Mouse (Mus musculus) right cerebral cortex, adult 2 months (tissue): Measurements from ENCODE around the gene Ppp2ca.

Source experiments
- DNase-seq, 2 experiments: peaks; one replicate each; pipeline ENCODE4 v3.0.0; 2021 to 2022; ENCODE audit warnings: low spot score in 2 of 2

Ppp2ca gene

GRCm38 (mm10) chr11:52098398-52098946 is at the start of gene Ppp2ca:
Gene Ppp2ca, plus strand, starts transcription at chr11:52098681.
- DNase-seq = peak; percentile 98

GRCm38 (mm10) chr11:52053371-52053770 is 45.1 kb upstream of the Ppp2ca start:
- no peak for DNase-seq

DNA sequence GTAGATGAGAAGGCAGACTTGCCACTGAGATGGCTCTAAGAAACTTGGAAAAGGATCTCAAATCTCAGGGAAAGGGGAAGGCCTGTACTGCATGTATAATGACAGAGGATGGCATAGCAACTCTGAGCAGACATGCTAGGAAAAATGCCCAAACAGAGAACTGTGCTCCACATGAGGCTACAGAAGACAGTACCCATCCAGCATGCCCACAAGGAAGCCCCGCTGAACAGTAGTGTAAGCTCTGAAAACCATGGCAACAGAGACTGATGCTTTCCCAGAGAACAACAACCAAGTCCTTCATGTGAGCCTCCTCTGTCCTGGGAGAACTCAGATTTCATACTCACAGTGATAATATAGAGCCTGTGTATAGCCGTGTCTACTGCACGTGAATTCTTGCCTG is 43.8 kb upstream of the Ppp2ca start:
- DNase-seq = no peak

DNA sequence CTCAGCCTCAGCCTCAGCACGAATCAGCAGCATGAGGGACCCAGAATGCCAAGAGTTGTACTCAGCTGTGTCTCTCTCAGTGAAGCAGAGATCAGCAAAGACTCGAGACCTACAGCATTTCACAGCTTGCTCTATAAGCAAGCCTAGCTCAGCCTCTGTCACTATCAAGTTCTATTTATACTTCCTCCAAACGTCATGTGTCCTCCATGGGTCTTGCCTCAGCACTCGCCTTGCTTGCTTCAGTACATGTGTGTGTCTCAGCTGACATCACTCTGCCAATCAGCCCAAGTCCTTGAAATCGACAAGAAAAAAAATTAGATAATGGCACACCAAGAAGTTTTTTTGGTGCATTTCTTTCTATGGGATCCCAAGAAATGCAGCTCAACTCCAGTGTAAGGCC is 42.3 kb upstream of the Ppp2ca start:
- DNase-seq = no peak

DNA sequence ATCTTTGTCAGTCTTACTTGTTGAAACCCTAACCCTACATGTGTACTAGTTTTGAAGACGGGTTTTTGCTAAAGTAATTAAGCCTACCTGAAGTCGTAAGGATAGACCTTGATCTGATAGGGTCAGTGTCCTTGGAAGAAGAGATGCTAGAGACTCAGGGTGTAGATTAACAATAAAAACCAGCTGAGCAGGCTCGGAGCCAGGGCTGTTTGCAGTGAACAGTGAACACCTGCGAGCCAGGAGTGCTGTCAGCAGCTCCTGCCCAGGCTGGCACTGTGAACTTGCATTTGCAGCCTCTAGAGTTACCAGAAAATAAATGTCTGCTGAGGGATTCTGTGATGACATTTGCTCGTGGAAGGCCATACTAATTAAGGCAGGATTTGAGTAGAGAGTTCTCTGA is 39.5 kb upstream of the Ppp2ca start:
- no peak for DNase-seq

DNA sequence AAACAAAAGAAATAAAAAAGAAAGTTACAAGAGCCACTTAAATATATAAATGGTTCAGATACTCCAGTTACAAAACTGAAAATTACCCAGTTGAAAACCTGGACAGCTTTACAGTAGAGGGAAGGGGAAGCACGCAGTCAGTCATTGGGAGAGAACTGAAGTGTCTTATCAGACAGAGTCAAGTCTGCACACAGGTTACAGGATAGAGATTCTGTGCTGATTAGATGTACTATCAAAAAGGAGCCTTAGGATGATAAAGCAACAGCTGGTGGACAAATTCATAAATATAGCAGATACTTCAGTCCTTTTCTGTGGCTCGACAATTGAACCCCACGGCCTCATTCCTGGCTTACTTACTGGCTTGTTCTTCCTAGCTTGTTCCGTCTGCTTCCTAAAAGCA is 38.2 kb upstream of the Ppp2ca start:
- DNase-seq = no peak

DNA sequence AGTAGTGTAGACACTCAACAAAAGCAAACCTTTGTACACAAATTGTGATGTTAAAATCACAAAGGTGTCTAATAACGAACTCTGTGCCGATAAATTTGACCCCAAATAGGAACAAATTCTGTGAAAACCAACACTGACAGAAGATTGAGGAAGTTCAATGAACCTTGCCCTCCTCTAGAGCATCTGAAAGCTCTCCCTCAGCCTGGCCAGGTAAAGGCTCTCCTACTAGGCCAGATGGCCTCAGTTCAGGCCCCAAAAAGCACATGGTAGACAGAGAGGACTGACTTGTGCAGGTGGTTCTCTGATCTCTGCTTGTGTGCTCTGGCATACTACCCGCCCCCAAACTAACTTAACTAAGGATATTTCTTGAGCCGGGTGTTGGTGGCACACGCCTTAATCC is 36.1 kb upstream of the Ppp2ca start:
- DNase-seq = no peak

GRCm38 (mm10) chr11:52064398-52064797 is 34.1 kb upstream of the Ppp2ca start:
- no peak for DNase-seq

DNA sequence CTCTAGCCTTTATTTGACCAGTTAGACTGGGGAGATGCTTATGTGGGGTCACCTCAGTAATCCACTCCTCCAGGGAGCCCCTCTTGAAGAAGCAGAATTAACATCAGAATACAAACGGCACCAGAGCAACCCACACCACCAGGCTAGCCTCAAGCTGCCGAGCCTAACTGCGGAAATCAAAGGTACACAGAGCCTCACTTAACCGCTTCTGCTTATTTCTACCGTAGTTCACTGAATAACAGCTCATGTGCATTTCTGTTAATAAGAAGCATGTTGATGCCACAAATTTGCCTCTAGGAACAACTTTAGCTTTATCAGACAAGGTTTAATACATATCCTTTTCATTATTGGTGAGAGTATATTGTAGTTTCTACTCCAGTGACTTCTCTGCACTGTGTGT is 32.6 kb upstream of the Ppp2ca start:
- DNase-seq = no peak

DNA sequence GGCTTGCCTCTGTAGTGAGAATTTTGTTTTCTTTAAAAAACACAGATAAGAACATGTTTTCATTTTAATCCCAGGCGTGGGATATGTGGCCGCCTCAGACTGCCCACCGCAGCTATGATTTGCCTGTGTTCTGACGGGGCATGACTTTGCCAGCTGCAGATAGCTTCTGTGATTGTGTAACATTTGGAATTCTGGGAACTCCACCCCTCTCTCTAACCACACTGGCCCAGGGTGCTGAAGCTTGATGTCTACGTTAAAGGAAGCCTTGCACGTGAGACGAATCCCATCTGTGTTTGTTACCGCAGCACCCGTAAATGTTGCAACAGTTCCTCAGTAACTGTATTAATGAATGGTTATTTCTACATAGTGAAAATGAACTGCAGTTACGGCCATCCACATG is 26.7 kb upstream of the Ppp2ca start:
- no peak for DNase-seq

DNA sequence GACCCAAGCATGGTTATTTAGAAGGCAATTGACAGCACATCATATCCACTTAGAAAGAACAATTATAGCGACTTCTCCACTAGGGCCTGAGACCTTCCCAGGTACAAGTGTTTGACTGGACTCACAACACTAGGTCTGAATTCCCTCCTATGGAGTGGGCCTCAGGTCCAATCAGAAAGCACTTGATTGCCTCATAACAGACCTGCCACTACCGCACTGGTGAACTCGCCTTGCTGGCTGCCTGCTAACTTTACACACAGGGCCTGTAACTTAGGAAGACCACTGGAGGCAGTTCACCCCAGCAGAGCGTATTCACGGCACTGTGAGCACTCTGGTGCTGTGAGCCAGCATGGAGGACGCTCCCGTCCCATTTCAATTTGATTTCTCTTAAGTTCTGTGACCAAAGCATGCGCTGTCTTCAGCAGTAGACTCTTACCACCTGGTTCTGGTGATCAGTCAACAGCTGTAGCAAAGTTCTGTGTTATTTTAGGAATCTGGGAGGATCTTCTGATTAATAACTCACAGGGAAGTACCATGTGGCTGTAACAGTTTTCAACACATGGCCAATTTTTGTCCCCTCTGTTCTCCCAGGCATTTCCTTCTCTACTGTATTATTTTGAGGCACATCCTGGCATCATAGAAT is 24.8 kb upstream of the Ppp2ca start:
- DNase-seq = no peak

DNA sequence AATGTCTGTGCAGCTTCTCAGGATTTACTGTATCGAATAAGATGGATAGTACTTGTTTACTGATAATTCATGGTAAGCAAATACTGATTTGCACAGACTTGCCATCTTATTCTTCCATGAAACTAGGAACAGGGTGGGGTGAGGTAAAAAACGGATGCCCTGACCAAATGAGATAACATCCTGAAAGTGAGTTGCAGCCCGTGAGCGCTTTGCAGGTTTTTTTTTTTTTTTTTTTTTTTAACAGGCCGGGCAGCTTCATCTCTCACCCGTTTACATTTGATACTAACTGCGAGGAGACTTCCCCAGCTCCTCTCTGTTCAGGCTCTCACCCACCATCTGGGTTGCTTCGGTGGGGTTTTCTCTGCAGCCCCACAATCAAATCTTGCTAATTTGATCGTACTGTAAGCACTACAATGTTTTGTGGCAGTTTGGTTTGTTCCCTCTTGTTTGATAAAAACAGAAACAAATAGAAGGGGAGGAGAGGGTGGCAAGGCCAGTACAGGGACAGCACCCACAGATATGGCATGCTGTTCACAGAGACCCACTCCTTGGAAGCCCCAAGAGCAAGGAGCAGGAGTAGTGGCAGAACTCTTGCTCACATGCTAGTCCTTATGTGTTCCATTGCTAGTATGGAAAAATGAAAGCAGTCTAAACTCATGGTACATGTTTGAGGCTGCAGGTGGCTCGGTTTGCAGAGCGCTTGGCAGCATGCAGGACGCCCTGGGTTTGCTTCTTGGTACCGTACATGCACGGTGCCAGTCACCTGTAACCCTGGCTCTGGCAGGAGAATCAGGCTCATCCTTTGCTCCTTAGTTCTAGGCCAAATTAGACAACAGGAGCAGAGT is 23.6 kb upstream of the Ppp2ca start:
- DNase-seq = no peak

GRCm38 (mm10) chr11:52075794-52076633 is 22.5 kb upstream of the Ppp2ca start:
- DNase-seq = no peak

DNA sequence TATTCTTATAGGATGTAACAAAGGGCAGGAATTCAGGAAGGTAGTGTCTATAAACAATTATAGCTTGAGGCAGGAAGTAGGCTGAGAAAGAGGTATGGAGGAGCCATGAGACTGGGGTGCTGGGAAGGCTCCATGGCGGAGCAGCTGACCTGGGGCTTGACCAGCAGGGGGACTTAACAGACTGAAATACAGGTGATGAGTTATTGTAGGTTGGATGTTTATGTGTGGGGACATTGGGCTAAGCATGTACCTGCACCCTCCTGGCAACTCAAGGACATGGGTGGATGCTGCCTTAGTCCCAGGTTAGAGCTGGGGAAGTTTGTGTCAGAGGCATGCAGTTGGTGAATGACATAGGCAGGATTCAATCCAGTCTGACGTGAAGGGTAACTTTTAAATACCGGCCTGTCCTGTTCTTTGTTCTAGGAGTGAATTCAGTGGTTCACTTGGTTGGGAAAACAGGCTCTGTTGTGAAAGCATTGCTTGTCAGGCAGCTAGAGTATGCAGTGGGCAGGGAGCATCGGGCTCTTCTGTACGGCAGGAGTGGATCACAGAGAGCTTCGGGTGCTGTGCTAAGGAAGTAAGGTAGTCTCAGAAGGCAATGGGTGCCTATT is 21.6 kb upstream of the Ppp2ca start:
- no peak for DNase-seq

- no peak for DNase-seq
These were observed 20.5 kb upstream of the Ppp2ca start for GRCm38 (mm10) chr11:52077939-52078338.

DNA sequence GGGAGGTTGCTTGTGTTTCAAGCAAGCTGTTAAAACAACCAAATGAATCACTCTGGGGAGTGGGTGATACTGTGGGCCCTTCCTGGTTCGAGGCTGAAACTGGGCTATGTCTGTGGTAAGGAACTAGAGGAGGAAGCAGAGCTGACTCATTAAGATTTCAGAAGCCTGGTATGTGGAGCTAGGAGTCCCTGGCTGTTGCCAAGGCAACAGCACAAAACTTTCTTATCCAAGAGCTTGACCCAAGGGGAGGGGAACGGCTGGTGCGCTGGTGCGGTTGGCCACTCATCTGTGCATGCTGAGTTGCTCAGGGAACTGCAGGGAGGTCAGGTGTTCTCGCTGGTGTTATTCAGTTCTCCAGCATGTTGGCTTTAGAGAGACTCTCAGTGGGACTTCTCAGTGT is 18.5 kb upstream of the Ppp2ca start:
- peak; percentile 37 to 40 for DNase-seq

DNA sequence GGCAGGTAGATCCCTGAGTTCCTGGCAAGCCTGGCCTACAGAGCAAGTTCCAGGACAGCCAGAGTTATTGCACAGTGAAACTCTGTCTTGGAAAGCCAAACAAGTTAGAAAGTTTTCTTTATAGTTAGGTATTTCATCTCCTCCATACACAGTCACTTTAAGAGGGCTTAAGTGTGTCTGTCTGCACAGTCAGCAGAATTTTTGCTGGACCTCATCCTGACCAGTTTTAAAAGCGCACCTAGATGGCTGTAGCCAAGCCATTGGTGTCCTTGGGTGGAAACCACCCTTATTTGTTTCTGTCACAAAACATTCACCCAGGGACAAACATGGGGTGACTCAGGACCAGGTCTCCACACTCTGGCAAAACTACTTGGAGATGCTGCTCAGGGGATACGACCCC is 17.8 kb upstream of the Ppp2ca start:
- no peak for DNase-seq

DNA sequence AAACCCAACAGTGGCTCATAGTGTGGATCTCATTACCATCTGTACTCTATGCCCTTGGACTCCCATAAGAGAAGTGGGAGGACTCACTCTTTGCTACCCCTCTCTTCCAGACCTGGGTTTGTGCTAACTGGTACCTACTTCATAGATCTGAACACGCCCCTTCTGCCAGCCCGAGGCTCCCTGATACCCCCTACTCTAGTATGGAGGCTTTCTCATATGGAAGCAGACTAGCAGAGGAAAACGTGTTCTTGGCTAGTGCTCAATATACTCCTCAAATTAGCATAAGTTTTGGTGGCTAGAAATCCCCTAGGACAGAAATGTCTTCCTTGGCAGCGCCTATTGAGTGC is 12.7 kb upstream of the Ppp2ca start:
- DNase-seq = peak in 1 of 2 experiments; percentile 15

DNA sequence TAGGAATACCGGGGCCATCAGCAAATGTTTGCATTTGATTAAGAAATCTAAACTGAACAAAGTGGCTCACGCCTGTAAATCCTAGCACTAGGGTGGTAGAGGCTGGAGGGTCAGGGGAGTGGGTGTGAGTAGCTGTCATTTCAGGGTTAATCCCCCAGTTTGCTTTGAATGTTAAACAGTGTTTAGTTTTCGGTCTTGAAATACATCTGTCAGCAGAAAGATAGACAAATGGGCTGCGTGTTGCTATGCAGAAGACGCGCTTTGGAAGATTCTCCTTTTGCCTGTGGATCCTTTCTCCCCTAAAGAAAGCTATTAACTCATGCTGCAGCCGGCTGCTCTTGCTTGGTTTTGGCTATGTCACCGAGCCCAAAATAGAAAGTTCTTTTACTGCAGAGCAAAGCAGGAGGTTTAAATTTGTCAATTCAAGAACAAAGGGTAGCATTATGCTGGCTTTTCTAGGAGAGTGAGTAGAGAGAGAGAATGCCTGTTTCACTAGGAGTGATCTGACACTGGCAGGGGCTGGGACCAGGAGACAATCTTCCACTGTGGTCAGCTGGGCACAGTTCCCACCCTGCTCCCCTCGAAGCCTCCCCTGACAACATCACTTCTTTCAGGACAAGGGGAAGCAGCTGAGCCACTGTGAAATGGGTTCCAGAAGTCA is 12.1 kb upstream of the Ppp2ca start:
- DNase-seq = peak; percentile 55 to 63

GRCm38 (mm10) chr11:52089291-52089690 is 9.2 kb upstream of the Ppp2ca start:
- no peak for DNase-seq

GRCm38 (mm10) chr11:52091261-52091660 is 7.2 kb upstream of the Ppp2ca start:
- DNase-seq = peak; percentile 48 to 70
